Mouse (Mus musculus) frontal cortex, adult 2 months (tissue): Measurements from ENCODE around the gene Renbp. TPM values are rescaled to one million over a fixed set of nuclear protein-coding genes. Genes with fewer than 3 reads are reported as not detected.

ENCODE experiments used
- DNase-seq, 2 experiments: peaks; one replicate each; pipeline ENCODE4 v3.0.0; 2022; ENCODE audit warnings: low spot score in 1 of 2; ENCODE audit errors: extremely low spot score in 1 of 2
- polyA plus RNA-seq: library from polyadenylated mRNA; depleted of rRNA; stranded (reverse); fragments of >200 nt; gene quantifications from 2 replicates; pipeline ENCODE4 v1.2.3, GENCODE M21; 2012; rRNA removed

The Renbp gene
- 9.2 and 10.0 TPM in 2 replicates for polyA plus RNA-seq

- no peak for DNase-seq
Measured at GRCm38 (mm10) chrX:73930402-73931062, at the start of gene Renbp. Renbp (minus strand) TSS chrX:73930850.

DNA sequence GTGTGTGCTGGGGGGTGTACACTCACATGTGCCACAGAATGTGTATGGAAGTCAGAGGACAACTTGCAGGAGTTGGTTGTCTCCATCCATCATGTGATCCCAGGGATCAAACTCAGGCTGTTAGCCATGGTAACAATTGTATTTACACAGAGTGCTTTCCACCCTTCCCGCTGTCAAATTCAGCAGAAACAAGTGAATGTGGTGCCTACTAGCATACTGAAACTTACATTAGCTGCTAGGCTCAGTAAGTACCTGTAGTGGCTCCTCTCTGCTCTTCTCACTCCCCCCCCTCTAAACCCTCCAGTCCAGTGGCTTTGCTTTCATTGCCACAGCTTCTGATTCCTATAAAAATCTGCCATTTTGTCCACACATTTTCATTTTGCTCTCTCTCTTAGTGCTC is 47.1 kb upstream of the Renbp start:
- no peak for DNase-seq

DNA sequence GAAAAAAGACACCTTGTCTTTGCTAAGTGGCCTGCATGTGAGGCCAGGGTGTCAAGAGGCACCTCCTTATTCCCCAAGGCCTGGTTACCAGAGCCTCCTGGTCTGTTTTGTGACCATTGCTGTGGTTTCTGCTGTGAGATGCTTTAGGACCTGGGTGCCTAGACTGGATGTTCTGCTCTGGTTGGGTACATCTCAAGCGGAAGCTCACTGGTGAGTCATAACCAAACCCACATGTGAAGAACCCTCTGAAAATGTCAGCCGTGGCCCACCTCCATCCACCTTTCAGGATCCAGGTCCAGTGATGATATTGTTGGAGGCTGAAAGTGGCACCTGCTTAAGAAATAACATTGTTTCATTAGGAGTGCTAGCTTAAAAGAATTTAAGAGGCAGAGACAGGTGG is 45.6 kb upstream of the Renbp start:
- no peak for DNase-seq

DNA sequence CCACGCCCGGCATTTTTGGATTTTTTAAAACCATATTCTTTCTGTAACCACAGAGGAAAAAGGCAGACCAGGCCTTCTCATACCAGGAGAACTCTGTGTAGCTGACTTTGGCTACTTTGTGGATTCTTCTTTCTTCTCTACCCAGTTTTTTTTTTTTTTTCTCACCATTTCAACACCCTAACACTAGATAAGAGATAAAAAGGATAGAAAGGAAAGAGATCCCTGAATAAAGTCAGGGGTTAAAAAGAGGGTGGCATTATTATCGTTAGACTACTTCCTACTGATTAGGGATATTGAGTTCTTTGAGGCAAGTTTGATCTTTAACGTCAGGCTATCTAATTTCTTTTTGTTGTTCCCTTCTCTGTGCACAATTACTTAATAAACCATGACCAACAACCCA is 42.1 kb upstream of the Renbp start:
- DNase-seq = no peak

DNA sequence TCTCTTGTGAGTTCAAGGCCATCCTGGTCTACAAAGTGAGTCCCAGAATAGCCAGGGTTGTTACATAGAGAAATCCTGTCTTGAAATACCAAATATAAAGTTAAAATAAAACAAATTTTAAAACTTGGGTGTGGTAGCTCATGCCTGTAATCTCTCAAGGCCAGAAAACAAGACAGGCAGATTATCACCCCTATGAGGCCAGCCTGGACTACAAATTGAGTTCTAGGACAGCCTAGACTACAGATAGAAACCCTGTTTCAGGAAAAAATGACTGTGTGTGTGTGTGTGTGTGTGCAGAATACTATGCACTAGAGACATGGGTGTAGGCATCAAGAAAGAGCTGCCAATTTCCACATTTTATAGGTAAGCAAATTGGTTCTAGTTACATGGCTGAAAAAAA is 40.1 kb upstream of the Renbp start:
- no peak for DNase-seq

- no peak for DNase-seq
Measured at GRCm38 (mm10) chrX:73969729-73970128, 39.1 kb upstream of the Renbp start.

DNA sequence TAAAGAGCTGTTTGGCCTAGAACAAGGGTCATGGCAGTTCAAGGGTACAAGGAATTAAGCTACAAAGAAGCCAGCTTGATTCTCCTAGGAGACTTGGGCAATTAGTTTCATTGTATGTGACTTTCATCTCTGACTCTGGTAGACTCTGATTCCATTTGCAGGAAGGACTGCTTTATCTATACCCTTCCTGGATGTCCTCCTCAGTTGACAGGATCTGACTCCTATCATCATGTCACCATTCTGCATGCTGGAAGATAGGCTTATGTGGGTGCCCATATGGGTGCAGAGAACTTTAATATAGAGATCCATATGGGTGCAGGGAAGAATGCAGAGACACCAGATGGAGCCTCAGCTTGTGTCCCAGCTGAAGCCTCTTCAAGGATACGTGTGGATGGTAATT is 38.5 kb upstream of the Renbp start:
- DNase-seq = no peak

- DNase-seq = peak; percentile 84 to 89
Measured at GRCm38 (mm10) chrX:73967177-73968075, 36.8 kb upstream of the Renbp start.

DNA sequence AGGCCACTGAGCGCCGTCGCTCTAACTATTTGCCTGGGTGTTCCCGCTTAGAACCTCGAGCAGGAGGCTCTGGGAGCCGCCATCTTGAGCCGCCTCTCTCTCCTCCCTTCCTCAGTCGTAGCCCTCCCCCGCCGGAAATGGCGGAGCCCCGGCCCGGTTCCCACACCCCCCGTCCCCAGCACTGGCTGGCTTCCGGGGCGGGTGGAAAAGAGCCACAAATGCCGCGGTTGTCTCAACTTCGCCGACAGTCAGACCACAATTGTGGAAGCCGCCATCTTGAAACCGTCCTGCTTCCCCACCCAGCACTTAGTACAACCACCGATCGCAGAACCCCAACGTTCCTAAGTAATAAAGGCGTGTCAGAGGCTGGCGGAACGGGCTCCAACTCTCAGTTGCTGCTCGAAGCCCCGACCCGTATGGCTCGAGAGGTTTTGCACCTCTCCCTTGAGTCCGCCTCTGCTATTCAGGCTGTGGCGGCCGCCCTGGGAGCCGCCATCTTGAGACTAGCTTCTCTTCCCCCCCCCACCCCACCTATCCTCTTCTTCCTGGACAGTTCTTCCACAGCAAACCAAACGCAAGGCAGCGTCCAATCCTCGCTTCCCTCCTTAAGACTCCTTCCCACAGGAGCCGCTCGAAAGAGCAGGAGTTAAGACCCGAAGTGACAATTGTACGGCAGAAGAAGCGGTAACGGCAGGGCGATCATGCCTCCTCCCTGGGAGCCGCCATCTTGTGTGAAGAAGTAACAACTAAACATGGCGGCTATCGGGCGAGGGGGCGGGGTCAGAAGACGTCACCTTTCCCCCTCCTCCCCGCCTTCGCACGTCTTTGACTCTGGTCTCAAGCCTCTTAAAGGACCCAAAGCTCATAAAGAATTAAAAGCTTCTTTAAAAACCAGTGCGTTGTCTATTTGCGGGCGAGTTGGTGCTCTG is 35.9 kb upstream of the Renbp start, which contains the start of gene Hcfc1:
TSS of gene Hcfc1 (minus strand) at position 110 of the 929 bp plus-strand sequence.
- peak; percentile 79 to 90 for DNase-seq

DNA sequence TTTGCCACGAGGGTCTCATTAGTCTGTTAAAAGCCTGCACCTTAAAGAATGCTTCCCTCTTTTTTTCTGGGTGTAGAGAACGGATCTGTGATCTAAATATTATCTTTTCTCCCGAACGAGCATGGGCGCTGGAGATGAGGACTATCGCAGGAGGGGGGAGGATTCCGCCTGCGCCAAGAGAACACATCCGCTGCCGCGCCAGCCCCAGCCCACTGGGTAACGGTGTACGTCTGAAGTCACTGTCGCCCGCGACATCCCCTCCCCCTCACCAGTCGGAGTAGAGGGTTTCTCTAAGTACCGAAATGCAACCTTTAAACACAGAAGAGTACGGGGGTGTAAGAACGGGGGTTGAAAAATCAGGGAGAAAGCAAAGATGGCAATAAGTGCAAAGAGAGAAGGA is 34.7 kb upstream of the Renbp start:
- DNase-seq = peak; percentile 49 to 77

DNA sequence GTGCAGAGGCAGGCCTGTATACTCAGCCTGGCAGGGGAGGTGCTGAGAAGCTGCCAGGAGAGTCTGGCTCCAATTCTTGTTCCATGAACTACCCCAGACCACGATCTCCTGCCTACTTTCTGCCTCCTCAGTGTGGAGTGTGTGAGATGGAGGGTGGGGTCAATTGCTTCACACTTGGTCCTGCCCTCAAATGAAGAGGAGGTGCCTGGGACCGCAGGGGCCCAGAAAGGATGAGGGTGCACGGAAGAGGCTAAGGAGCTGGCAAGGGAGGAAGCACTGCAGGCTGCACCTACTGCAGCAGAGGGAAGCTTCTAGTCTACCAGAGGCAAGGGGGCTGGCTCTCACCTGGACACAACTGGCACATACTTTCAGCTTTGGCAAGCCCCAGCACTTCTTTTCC is 33.7 kb upstream of the Renbp start:
- no peak for DNase-seq

DNA sequence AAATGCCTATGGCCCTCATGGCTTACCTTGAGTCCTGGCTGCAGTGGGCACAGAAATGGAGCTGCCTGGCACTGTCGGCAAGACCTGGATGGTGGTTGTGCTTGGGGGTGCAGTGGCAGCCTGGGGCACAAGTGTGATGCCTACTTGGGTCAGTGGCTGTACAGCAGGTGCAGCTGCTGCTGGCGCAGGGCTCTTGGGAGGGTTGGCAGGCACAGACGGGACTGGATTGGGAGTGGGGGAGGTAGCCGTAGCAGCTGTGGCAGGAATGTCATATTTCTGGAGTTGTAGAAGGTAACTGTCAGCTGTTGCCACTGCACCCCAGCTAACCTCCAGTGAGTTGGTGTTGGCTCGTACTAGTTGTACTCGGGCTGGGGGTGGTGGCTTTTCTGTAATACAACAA is 24.3 kb upstream of the Renbp start:
- no peak for DNase-seq

DNA sequence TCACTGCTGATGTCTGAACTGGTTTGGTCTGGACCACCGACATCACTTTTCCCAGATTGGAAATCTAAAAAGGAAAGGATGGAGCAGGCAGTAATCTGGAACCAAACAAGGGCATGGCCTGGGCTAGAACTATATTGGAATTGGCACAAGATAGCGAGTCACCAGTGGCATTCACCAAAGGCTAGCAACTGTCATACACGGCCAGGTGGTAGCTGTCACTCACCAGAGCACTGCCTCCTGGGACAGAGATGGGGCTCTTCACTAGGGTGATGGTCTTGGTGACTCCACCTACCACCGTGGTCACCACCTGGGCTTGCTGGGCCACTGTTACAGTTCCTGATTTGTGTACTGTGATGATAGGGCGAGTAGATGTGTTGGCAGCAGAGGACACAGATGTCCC is 22.0 kb upstream of the Renbp start:
- no peak for DNase-seq

DNA sequence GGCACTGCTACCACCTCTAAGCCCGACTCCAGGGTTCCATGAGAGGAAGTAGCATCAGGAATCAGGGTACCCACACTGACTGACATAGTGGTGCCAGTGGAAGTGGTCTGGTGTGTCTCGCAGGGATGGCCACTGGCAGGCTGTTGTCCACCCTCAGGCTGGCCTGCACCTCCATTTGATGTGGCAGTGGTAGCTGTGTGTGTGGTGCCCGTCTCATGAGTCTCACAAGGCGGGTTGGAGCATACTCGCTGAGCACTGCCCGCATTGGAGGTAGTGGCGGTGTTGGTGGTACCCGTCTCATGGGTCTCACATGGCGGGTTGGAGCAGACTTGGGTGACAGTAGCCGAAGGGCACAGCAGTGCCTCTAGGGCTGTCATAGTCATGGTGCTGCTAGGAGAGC is 18.7 kb upstream of the Renbp start:
- no peak for DNase-seq

GRCm38 (mm10) chrX:73948647-73949046 is 18.0 kb upstream of the Renbp start:
- DNase-seq = peak in 1 of 2 experiments; percentile 69

- DNase-seq = no peak
Measured at GRCm38 (mm10) chrX:73946896-73947295, 16.2 kb upstream of the Renbp start.

GRCm38 (mm10) chrX:73942294-73942693 is 11.6 kb upstream of the Renbp start:
- no peak for DNase-seq

DNA sequence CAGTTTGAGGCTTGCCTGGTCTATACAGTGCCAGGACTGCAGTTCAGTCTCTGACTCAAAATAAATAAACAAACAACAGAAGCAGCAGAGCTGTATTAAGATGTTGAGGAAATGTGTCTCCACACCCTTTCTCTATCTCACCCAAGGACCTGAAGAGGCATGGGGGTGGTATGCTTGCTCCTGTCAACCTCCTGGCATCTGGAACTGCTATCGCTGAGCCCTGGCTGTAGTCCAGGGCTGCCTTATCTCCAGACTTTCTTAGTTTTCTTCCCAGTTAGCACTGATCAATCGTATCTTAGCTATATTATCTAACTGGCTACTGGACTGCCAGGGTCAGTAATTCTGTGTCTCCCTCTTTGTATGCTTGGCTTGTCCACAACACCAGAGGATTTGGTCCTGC is 11.2 kb upstream of the Renbp start:
- DNase-seq = no peak

DNA sequence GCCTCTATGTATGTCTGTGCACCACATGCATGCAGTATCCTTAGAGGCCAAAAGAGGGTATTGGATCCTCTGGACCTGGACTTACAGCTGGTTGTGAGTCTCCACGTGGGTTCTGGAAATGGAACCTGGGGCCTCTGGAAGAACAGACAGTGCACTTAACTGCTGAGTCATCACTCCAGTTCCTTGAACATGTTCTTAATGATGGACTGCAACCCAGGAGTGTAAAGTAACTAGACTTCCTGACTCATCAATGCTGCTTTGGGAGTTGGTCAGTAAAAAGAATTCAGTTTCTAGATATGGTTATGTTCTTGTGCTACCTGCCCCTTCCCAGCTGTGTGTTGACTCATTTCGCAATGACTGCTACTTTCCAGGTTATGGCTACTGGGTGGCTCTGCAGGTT is 1.2 kb upstream of the Renbp start:
- no peak for DNase-seq

GRCm38 (mm10) chrX:73922550-73922882 is 8.1 kb downstream of the Renbp start:
- DNase-seq = no peak
